Mouse (Mus musculus): ENCODE data around the gene Mob3b. TPM values are rescaled to one million over a fixed set of nuclear protein-coding genes. Genes with fewer than 3 reads are reported as not detected.

Gene Mob3b
- polyA plus RNA-seq, 1 experiment from 2014 or later, result 4.6 TPM

DNA sequence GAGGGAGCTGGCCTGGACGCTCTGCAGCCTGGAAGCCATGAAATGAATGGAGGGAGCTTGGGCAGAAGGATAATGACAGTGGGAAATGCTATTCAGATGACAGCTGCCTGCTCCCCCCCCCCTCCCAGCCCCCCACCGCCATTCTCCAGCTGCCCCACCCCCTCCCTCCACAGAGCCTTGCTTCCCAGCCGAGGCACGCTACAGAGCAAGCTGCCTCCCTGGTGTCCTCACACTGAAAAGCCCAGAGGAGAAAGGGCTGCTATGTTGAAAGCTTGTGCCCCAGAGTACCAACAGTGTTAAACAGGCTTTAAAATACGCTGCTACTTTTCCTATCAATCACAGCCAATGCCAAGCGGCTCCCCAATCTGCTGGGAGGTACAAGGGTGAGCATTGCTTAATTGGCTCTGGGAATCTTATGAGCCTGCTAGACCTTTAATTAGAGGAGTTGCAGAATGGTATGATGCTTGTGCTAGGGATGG is 31.9 kb downstream of the Mob3b start:
- Histone ChIP-seq H3K27me3 (replicated peaks; ENCODE audit: control insufficient read depth, insufficient read depth, low read length) (no peaks in the 10 kb centered on the region), H3K27ac (ENCODE audit: low read depth, low read length) (peak overlapping the region; percentile 28; the same call in 1 of the 2 replicates), H3K4me3 (ENCODE audit: low read depth, low read length) (no peak overlapping the region), H3K36me3 (ENCODE audit: control insufficient read depth, insufficient read depth, low read length) (no peaks in the 10 kb centered on the region), H3K4me2 (ENCODE audit: low read length) (peak overlapping the region; percentile 0; the same call in 1 of the 2 replicates), H3K4me1 (ENCODE audit: control insufficient read depth, insufficient read depth, low read length) (peaks cover 22% of the 10 kb centered on the region), H3K9me3 (replicated peaks; ENCODE audit: control insufficient read depth, low read length) (no peaks in the 10 kb centered on the region), H3K9ac (ENCODE audit: low read length) (no peak overlapping the region)
- DNase-seq (ENCODE audit: low spot score), result peak; percentile 91
- ATAC-seq, result peak; percentile 95
- 3% methylated on average over 6 of the region's 6 CpGs for WGBS

DNA sequence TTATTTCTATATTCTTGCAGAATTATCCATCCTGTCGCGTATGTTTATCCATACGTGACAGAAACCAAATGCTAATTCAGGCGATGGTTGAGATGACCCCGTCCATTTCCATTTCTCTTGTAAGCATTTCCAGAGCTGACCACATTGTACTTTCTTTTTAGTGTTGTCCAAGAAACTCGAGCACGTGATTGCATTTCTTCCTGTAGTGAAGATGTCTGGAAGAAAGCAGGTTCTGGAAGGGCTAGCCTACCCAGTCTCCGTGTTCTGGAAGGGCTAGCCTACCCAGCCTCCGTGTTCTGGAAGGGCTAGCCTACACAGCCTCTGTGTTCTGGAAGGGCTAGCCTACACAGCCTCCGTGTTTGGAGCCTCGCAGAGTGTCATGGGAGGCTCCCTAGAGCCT is 33.3 kb downstream of the Mob3b start:
- no peak overlapping the region for H3K9ac ChIP-seq (ENCODE audit: low read length)
- peak overlapping the region; percentile 17; the same call in 1 of the 2 replicates for H3K27ac ChIP-seq (ENCODE audit: low read depth, low read length)
- no peak overlapping the region for H3K4me3 ChIP-seq (ENCODE audit: low read depth, low read length)
- 65% methylated on average over 11 of the region's 11 CpGs for WGBS
- peak overlapping the region; percentile 12; the same call in 1 of the 2 replicates for H3K4me2 ChIP-seq (ENCODE audit: low read length)
- ATAC-seq (no peak), DNase-seq (ENCODE audit: low spot score) (no peak)
- H3K9me3 ChIP-seq (replicated peaks; ENCODE audit: control insufficient read depth, low read length), result no peaks in the 10 kb centered on the region
- no peaks in the 10 kb centered on the region for H3K27me3 ChIP-seq (replicated peaks; ENCODE audit: control insufficient read depth, insufficient read depth, low read length)
- H3K4me1 ChIP-seq (ENCODE audit: control insufficient read depth, insufficient read depth, low read length), result peaks cover 22% of the 10 kb centered on the region
- no peaks in the 10 kb centered on the region for H3K36me3 ChIP-seq (ENCODE audit: control insufficient read depth, insufficient read depth, low read length)

DNA sequence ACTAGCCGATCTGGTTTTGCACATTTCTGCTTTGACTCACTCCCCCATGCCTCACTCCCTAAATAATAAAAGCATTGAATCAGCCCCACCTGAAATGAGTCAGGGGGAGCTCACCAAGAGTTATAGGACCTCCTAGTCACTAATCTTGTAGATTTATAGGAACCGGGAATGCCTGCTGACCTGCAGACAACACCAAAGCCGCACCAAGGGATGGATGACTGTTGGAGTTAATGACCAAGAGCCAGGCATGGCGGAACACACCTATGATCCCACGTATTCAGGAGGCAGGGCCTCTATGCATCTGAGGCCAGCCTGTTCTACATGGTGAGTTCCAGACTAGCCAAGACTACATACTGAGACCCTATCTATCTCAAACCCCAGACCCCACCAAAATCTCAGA is 34.2 kb downstream of the Mob3b start:
- WGBS, result 69% methylated on average over 5 of the region's 5 CpGs
- ATAC-seq (no peak), DNase-seq (ENCODE audit: low spot score) (no peak)
- H3K4me2 ChIP-seq (ENCODE audit: low read length), result no peak overlapping the region
- H3K27ac ChIP-seq (ENCODE audit: low read depth, low read length), result no peak overlapping the region
- no peak overlapping the region for H3K9ac ChIP-seq (ENCODE audit: low read length)
- no peaks in the 10 kb centered on the region for H3K36me3 ChIP-seq (ENCODE audit: control insufficient read depth, insufficient read depth, low read length)
- no peaks in the 10 kb centered on the region for H3K27me3 ChIP-seq (replicated peaks; ENCODE audit: control insufficient read depth, insufficient read depth, low read length)
- H3K4me1 ChIP-seq (ENCODE audit: control insufficient read depth, insufficient read depth, low read length), result peaks cover 22% of the 10 kb centered on the region
- no peaks in the 10 kb centered on the region for H3K9me3 ChIP-seq (replicated peaks; ENCODE audit: control insufficient read depth, low read length)
- no peak overlapping the region for H3K4me3 ChIP-seq (ENCODE audit: low read depth, low read length)

DNA sequence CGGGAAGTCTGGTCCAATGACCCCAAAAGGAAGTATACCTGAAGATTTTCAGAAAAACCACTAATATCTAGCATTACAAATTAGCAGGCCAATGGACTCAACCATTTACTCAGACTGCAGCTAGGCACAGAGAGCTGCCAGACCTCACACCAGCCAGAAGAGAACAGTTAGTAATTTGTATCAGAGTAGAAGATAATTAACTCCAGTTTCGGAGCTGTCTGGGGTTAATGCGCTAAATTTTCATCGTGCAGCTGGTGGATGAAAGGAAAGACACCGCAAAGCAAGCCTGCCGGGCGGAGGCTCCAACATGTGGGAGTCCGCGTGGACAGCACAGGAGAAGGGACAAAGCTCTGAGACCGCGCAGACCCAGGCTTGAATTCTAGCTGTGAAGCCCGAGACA is 36.2 kb downstream of the Mob3b start:
- 17% methylated on average over 12 of the region's 12 CpGs for WGBS
- 0 out of 2 replicates have a peak, but pooled peaks have one; percentile 5 for ATAC-seq
- Histone ChIP-seq H3K36me3 (ENCODE audit: control insufficient read depth, insufficient read depth, low read length) (no peaks in the 10 kb centered on the region), H3K4me1 (ENCODE audit: control insufficient read depth, insufficient read depth, low read length) (peaks cover 18% of the 10 kb centered on the region), H3K9ac (ENCODE audit: low read length) (peak overlapping the region; percentile 1; the same call in 1 of the 2 replicates), H3K9me3 (replicated peaks; ENCODE audit: control insufficient read depth, low read length) (no peaks in the 10 kb centered on the region), H3K4me3 (ENCODE audit: low read depth, low read length) (no peak overlapping the region), H3K27ac (ENCODE audit: low read depth, low read length) (no peak overlapping the region), H3K4me2 (ENCODE audit: low read length) (peak overlapping the region; percentile 34), H3K27me3 (replicated peaks; ENCODE audit: control insufficient read depth, insufficient read depth, low read length) (no peaks in the 10 kb centered on the region)
- DNase-seq (ENCODE audit: low spot score), result peak; percentile 71

DNA sequence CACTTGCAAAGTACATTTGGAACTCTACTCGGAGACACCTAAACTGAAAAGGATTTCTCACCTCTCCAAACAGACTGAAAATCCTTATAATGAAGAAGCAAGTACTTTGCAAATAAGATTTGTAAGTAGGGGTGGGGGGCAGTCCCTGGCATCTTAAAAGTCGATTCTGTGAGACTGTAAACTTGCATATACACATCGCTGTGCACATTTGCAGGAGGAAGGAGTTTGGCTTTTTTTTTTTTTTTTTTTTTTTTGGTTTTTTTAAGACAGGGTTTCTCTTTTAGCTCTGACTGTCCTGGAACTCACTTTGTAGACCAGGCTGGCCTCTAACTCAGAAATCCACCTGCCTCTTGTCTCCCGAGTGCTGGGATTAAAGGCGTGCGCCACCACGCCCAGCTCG is 36.7 kb downstream of the Mob3b start:
- ATAC-seq (no peak), DNase-seq (ENCODE audit: low spot score) (no peak)
- Histone ChIP-seq H3K4me1 (ENCODE audit: control insufficient read depth, insufficient read depth, low read length) (peaks cover 16% of the 10 kb centered on the region), H3K36me3 (ENCODE audit: control insufficient read depth, insufficient read depth, low read length) (no peaks in the 10 kb centered on the region), H3K9ac (ENCODE audit: low read length) (no peak overlapping the region), H3K27ac (ENCODE audit: low read depth, low read length) (no peak overlapping the region), H3K4me3 (ENCODE audit: low read depth, low read length) (no peak overlapping the region), H3K27me3 (replicated peaks; ENCODE audit: control insufficient read depth, insufficient read depth, low read length) (no peaks in the 10 kb centered on the region), H3K4me2 (ENCODE audit: low read length) (peak overlapping the region; percentile 34; the same call in 1 of the 2 replicates), H3K9me3 (replicated peaks; ENCODE audit: control insufficient read depth, low read length) (no peaks in the 10 kb centered on the region)
- 56% methylated on average over 8 of the region's 8 CpGs for WGBS

DNA sequence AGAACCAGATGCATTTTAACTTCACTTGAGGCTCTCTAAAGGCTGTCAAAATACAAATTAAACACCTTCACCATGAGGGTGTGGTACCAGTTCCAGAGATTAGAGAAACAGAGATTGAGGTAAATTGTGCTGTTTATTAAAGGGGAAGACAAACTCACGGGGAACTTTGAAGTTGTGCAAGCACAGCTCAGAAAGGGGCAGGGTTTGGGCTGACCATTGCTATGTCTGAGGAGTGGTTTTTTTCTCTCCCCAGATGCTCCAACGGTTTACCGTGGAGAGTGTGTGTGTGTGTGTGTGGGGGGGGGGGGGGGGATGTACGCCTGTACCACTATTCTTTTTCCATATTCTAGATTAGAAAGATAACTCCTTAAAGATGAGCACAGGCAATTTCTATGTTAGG is 37.1 kb downstream of the Mob3b start:
- 51% methylated on average over 4 of the region's 4 CpGs for WGBS
- no peak for DNase-seq (ENCODE audit: low spot score)
- no peaks in the 10 kb centered on the region for H3K27me3 ChIP-seq (replicated peaks; ENCODE audit: control insufficient read depth, insufficient read depth, low read length)
- no peaks in the 10 kb centered on the region for H3K9me3 ChIP-seq (replicated peaks; ENCODE audit: control insufficient read depth, low read length)
- no peak for ATAC-seq
- no peaks in the 10 kb centered on the region for H3K36me3 ChIP-seq (ENCODE audit: control insufficient read depth, insufficient read depth, low read length)
- H3K4me1 ChIP-seq (ENCODE audit: control insufficient read depth, insufficient read depth, low read length), result peaks cover 16% of the 10 kb centered on the region
- no peak overlapping the region for H3K4me3 ChIP-seq (ENCODE audit: low read depth, low read length)
- H3K27ac ChIP-seq (ENCODE audit: low read depth, low read length), result no peak overlapping the region
- no peak overlapping the region for H3K9ac ChIP-seq (ENCODE audit: low read length)
- no peak overlapping the region for H3K4me2 ChIP-seq (ENCODE audit: low read length)

DNA sequence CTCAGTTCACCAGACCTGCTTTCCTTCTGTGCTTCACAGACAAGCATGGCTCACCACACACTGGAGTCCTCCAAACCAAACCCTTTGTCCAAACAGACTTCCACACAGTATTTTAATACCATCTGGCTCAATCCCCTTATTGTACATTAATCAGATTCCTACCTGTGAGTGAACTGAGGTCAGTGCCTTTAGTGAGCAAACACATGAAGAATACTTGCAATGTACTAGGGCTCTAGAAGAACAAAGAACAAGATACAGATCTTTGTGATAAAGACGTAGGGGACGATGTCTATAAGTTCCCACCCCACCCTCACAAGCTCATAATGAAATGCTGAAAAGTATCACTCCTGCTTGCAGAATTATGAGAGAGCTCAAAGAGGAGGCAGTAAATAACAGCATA is 38.4 kb downstream of the Mob3b start:
- Histone ChIP-seq H3K9me3 (replicated peaks; ENCODE audit: control insufficient read depth, low read length) (no peaks in the 10 kb centered on the region), H3K36me3 (ENCODE audit: control insufficient read depth, insufficient read depth, low read length) (no peaks in the 10 kb centered on the region), H3K9ac (ENCODE audit: low read length) (no peak overlapping the region), H3K27ac (ENCODE audit: low read depth, low read length) (no peak overlapping the region), H3K4me1 (ENCODE audit: control insufficient read depth, insufficient read depth, low read length) (peaks cover 11% of the 10 kb centered on the region), H3K27me3 (replicated peaks; ENCODE audit: control insufficient read depth, insufficient read depth, low read length) (no peaks in the 10 kb centered on the region), H3K4me3 (ENCODE audit: low read depth, low read length) (no peak overlapping the region), H3K4me2 (ENCODE audit: low read length) (no peak overlapping the region)
- WGBS, result 86% methylated on average over 2 of the region's 2 CpGs
- ATAC-seq (no peak), DNase-seq (ENCODE audit: low spot score) (no peak)

DNA sequence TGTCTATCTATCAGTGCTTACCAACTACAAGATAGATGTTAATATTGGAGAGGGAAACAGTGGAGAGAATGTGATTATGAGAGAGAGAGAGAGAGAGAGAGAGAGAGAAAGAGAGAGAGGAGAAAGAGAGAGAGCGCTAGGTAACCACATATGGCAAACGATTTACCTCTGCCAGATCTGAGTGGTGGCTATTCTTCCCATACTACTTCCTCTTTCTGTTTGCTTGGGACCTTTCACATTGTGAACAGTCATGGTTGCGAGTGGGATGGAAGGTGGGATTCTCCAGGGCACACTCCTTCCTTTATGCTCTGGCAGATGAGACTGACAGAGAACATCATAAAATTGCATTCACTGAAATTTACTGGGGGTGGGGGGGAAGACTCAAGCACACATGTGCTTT is 40.1 kb downstream of the Mob3b start:
- Histone ChIP-seq H3K4me3 (ENCODE audit: low read depth, low read length) (no peak overlapping the region), H3K4me2 (ENCODE audit: low read length) (no peak overlapping the region), H3K27me3 (replicated peaks; ENCODE audit: control insufficient read depth, insufficient read depth, low read length) (no peaks in the 10 kb centered on the region), H3K27ac (ENCODE audit: low read depth, low read length) (no peak overlapping the region), H3K36me3 (ENCODE audit: control insufficient read depth, insufficient read depth, low read length) (no peaks in the 10 kb centered on the region), H3K9ac (ENCODE audit: low read length) (no peak overlapping the region), H3K9me3 (replicated peaks; ENCODE audit: control insufficient read depth, low read length) (no peaks in the 10 kb centered on the region), H3K4me1 (ENCODE audit: control insufficient read depth, insufficient read depth, low read length) (peaks cover 7% of the 10 kb centered on the region)
- 89% methylated on average over 3 of the region's 3 CpGs for WGBS
- ATAC-seq (no peak), DNase-seq (ENCODE audit: low spot score) (no peak)

DNA sequence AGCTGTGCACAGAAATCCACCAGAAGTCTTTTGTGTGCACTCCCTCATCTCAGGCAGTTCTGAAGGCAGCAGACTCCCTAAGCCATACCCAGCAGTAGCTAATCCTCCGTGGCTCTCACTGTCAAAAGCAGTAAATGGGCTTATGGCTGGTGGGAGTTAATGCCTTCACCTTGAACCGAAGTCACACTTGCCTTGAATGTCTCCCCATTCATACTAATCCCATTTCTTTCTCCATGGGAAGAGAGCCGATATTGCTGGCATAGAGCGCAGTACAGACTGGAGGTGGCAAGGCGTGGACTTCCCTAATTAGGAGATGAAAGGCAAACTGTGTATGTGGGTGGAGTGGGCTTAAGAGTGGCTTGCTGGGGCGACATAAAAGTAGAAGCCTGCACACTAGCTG is 41.4 kb downstream of the Mob3b start:
- Histone ChIP-seq H3K9ac (ENCODE audit: low read length) (no peak overlapping the region), H3K4me3 (ENCODE audit: low read depth, low read length) (no peak overlapping the region), H3K36me3 (ENCODE audit: control insufficient read depth, insufficient read depth, low read length) (no peaks in the 10 kb centered on the region), H3K27me3 (replicated peaks; ENCODE audit: control insufficient read depth, insufficient read depth, low read length) (no peaks in the 10 kb centered on the region), H3K4me2 (ENCODE audit: low read length) (no peak overlapping the region), H3K9me3 (replicated peaks; ENCODE audit: control insufficient read depth, low read length) (no peaks in the 10 kb centered on the region), H3K4me1 (ENCODE audit: control insufficient read depth, insufficient read depth, low read length) (peaks cover under 1% of the 10 kb centered on the region), H3K27ac (ENCODE audit: low read depth, low read length) (no peak overlapping the region)
- DNase-seq (ENCODE audit: low spot score) (peak; percentile 27), ATAC-seq (peak; percentile 62; the same call in 1 of the 2 replicates)
- 6% methylated on average over 6 of the region's 6 CpGs for WGBS
